10 mouse cellular contexts compared by ENCODE assay signal in genomic region chr8:12031796-12032195, GRCm38 (mm10).
DNase-seq lines count a peak whose midpoint lies in the region; ATAC-seq and TF ChIP-seq lines count a peak whose summit lies in the region.
"Had no signal": no experiment of that assay in that cellular context is flagged by ENCODE, and none has a peak within 500 bp of the region (broad histone marks: within the 10 kb centered on the region; RNA-seq: fewer than 3 reads in every experiment).

No protein-coding gene starts in this region.

- H3K4me1 ChIP-seq in forebrain, embryonic 16.5 days (replicated peaks; ENCODE audit: control insufficient read depth, insufficient read depth, low read length), result peaks cover 16% of the 10 kb centered on the region; the same call in 1 of the 2 replicates
- H3K4me1 ChIP-seq in forebrain, embryonic 10.5 days, result peaks cover 16% of the 10 kb centered on the region
- no peaks in the 10 kb centered on the region for H3K4me1 ChIP-seq in lung, embryonic 14.5 days (ENCODE audit: insufficient read depth)
- 0 out of 2 replicates have a peak, but pooled peaks cover 5% of the 10 kb centered on the region for H3K4me1 ChIP-seq in stomach, embryonic 15.5 days
- H3K4me1 ChIP-seq in intestine, embryonic 15.5 days (replicated peaks), result 0 out of 2 replicates have a peak, but pooled peaks cover 14% of the 10 kb centered on the region

- peak; percentile 47; the same call in 1 of the 2 replicates for ATAC-seq in forebrain, embryonic 16.5 days
- peak; percentile 65 for ATAC-seq in lung, embryonic 14.5 days (ENCODE audit: insufficient read depth)
- ATAC-seq in stomach, embryonic 15.5 days (ENCODE audit: insufficient read depth, low FRiP score, low read depth), result peak; percentile 55; the same call in 1 of the 2 replicates
- ATAC-seq in intestine, embryonic 15.5 days, result no peak; the same call in 1 of the 2 replicates
- ATAC-seq in erythroblast, adult 5-6 weeks (replicated peaks; ENCODE audit: low FRiP score, poor library complexity, severe bottlenecking), result no peak

- TF ChIP-seq CTCF in lung, embryonic 14.5 days (IDR thresholded peaks at IDR 0.05; ENCODE audit: low read depth), result no peak

- no peak overlapping the region for H3K4me3 ChIP-seq in forebrain, embryonic 16.5 days (replicated peaks; ENCODE audit: low read length)
- H3K4me3 ChIP-seq in forebrain, embryonic 10.5 days, result no peak overlapping the region
- no peak overlapping the region for H3K4me3 ChIP-seq in lung, embryonic 14.5 days (ENCODE audit: low read depth, low read length)
- H3K4me3 ChIP-seq in stomach, embryonic 15.5 days (replicated peaks), result no peak overlapping the region
- H3K4me3 ChIP-seq in intestine, embryonic 15.5 days (replicated peaks), result no peak overlapping the region
- H3K4me3 ChIP-seq: lung, embryonic 15.5 days; neural tube, embryonic 13.5 days had no signal

- H3K36me3 ChIP-seq in forebrain, embryonic 16.5 days (ENCODE audit: control insufficient read depth, insufficient read depth), result no peaks in the 10 kb centered on the region
- H3K36me3 ChIP-seq in forebrain, embryonic 10.5 days (replicated peaks), result no peaks in the 10 kb centered on the region
- H3K36me3 ChIP-seq in lung, embryonic 14.5 days (ENCODE audit: insufficient read depth), result no peaks in the 10 kb centered on the region
- no peaks in the 10 kb centered on the region for H3K36me3 ChIP-seq in stomach, embryonic 15.5 days
- no peaks in the 10 kb centered on the region for H3K36me3 ChIP-seq in intestine, embryonic 15.5 days
- H3K36me3 ChIP-seq: lung, embryonic 15.5 days; neural tube, embryonic 13.5 days had no signal

- WGBS in forebrain, embryonic 16.5 days, result 52% methylated on average over 3 of the region's 3 CpGs
- whole genome bisulfite sequencing in forebrain, embryonic 10.5 days, result 75% methylated on average over 3 of the region's 3 CpGs
- WGBS in lung, embryonic 14.5 days, result 25% methylated on average over 3 of the region's 3 CpGs
- 40% methylated on average over 3 of the region's 3 CpGs for WGBS in stomach, embryonic 15.5 days
- WGBS in intestine, embryonic 15.5 days, result 50% methylated on average over 3 of the region's 3 CpGs

- H3K27me3 ChIP-seq in forebrain, embryonic 16.5 days (replicated peaks; ENCODE audit: control insufficient read depth, insufficient read depth, low read length), result no peaks in the 10 kb centered on the region
- H3K27me3 ChIP-seq in forebrain, embryonic 10.5 days (ENCODE audit: poor library complexity, severe bottlenecking), result peaks cover 23% of the 10 kb centered on the region
- no peaks in the 10 kb centered on the region for H3K27me3 ChIP-seq in lung, embryonic 14.5 days (ENCODE audit: insufficient read depth, low read length)
- H3K27me3 ChIP-seq in stomach, embryonic 15.5 days (replicated peaks), result no peaks in the 10 kb centered on the region
- H3K27me3 ChIP-seq in intestine, embryonic 15.5 days (replicated peaks), result no peaks in the 10 kb centered on the region
- H3K27me3 ChIP-seq: lung, embryonic 15.5 days had no signal

- no peak overlapping the region for H3K27ac ChIP-seq in forebrain, embryonic 16.5 days (ENCODE audit: low read length)
- no peak overlapping the region for H3K27ac ChIP-seq in forebrain, embryonic 10.5 days
- H3K27ac ChIP-seq in lung, embryonic 14.5 days (ENCODE audit: low read depth), result no peak overlapping the region
- no peak overlapping the region for H3K27ac ChIP-seq in stomach, embryonic 15.5 days
- H3K27ac ChIP-seq in intestine, embryonic 15.5 days, result no peak overlapping the region
- H3K27ac ChIP-seq: lung, embryonic 15.5 days; neural tube, embryonic 13.5 days had no signal

- H3K9ac ChIP-seq in forebrain, embryonic 16.5 days (replicated peaks; ENCODE audit: low read depth, low read length), result no peak overlapping the region
- no peak overlapping the region for H3K9ac ChIP-seq in lung, embryonic 14.5 days
- H3K9ac ChIP-seq in stomach, embryonic 15.5 days, result no peak overlapping the region
- no peak overlapping the region for H3K9ac ChIP-seq in intestine, embryonic 15.5 days
- H3K9ac ChIP-seq: lung, embryonic 15.5 days; neural tube, embryonic 13.5 days had no signal

- DNase-seq in forebrain, embryonic 10.5 days (ENCODE audit: extremely low spot score, low spot score), result no peak
- peak; percentile 83 for DNase-seq in lung, embryonic 14.5 days
- no peak for DNase-seq in lung, postnatal 25 days (ENCODE audit: low spot score)
- DNase-seq in left cerebral cortex, postnatal 25 days (ENCODE audit: low spot score in 2 of 2), result peak; percentile 30 to 69

- H3K9me3 ChIP-seq in forebrain, embryonic 16.5 days (ENCODE audit: control insufficient read depth, low read length), result no peaks in the 10 kb centered on the region
- H3K9me3 ChIP-seq in forebrain, embryonic 10.5 days, result no peaks in the 10 kb centered on the region
- no peaks in the 10 kb centered on the region for H3K9me3 ChIP-seq in lung, embryonic 14.5 days (ENCODE audit: low read depth, low read length)
- H3K9me3 ChIP-seq in stomach, embryonic 15.5 days, result no peaks in the 10 kb centered on the region
- H3K9me3 ChIP-seq in intestine, embryonic 15.5 days, result no peaks in the 10 kb centered on the region
- H3K9me3 ChIP-seq: lung, embryonic 15.5 days; neural tube, embryonic 13.5 days had no signal

- no peak overlapping the region for H3K4me2 ChIP-seq in forebrain, embryonic 16.5 days (ENCODE audit: low read length)
- no peak overlapping the region for H3K4me2 ChIP-seq in lung, embryonic 14.5 days
- H3K4me2 ChIP-seq in stomach, embryonic 15.5 days, result no peak overlapping the region
- H3K4me2 ChIP-seq in intestine, embryonic 15.5 days (replicated peaks), result no peak overlapping the region
- H3K4me2 ChIP-seq: lung, embryonic 15.5 days; neural tube, embryonic 13.5 days had no signal

- intact Hi-C loops in left cerebral cortex, postnatal 25 days (cut with DNase I), result loop anchor here (2.0 kb wide), 1 partner anchor 41 kb away; no protein-coding TSS in a partner anchor

Comparison
In these comparisons a context has a peak if more than half of its experiments do, and no peak if none do; other contexts are left out.
1. DNase-seq: peak in lung, embryonic 14.5 days (single experiment) and left cerebral cortex, postnatal 25 days (2 of 2); none in forebrain, embryonic 10.5 days (single experiment) and lung, postnatal 25 days (single experiment).
2. ATAC-seq: peak in forebrain, embryonic 16.5 days (single experiment), lung, embryonic 14.5 days (single experiment) and stomach, embryonic 15.5 days (single experiment); none in intestine, embryonic 15.5 days (single experiment) and erythroblast, adult 5-6 weeks (single experiment).